Mouse (Mus musculus): Measurements from ENCODE around the gene Spata21. TPM values are rescaled to one million over a fixed set of nuclear protein-coding genes. Genes with fewer than 3 reads are reported as not detected.

Spata21 gene
- polyA plus RNA-seq, 1 experiment from 2014 or later: 0.46 TPM

DNA sequence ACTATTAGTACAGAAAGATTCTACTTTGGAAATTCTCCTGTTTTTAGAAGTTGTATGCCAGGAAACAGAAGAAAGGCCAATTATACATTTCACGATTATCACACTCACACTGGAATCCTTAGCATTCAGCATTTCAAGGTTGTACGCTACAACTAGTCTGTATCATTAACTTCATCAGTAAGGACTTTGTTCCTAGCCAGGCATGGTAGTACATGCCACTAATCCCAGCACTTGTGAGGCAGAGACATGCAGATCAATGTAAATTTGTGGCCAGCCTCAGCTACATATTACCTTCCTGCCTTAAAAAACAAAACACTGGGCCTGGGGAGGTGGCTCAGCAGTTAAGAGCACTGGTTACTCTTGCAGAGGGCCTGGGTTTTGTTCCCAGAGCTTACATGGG, 70.5 kb downstream of the Spata21 start:
- H3K9me3 ChIP-seq (ENCODE audit: control insufficient read depth, low read length): no peaks in the 10 kb centered on the region
- no peak overlapping the region for H3K27ac ChIP-seq (ENCODE audit: low read length)
- H3K9ac ChIP-seq (replicated peaks; ENCODE audit: low read depth, low read length): no peak overlapping the region
- no peak for ATAC-seq
- H3K4me2 ChIP-seq (ENCODE audit: low read length): no peak overlapping the region
- no peaks in the 10 kb centered on the region for H3K27me3 ChIP-seq (replicated peaks; ENCODE audit: control insufficient read depth, insufficient read depth, low read length)
- no peaks in the 10 kb centered on the region for H3K36me3 ChIP-seq (ENCODE audit: control insufficient read depth, insufficient read depth)
- 90% methylated on average over 2 of the region's 2 CpGs for WGBS
- no peak overlapping the region for H3K4me3 ChIP-seq (replicated peaks; ENCODE audit: low read length)
- peaks cover 4% of the 10 kb centered on the region; the same call in 1 of the 2 replicates for H3K4me1 ChIP-seq (replicated peaks; ENCODE audit: control insufficient read depth, insufficient read depth, low read length)

DNA sequence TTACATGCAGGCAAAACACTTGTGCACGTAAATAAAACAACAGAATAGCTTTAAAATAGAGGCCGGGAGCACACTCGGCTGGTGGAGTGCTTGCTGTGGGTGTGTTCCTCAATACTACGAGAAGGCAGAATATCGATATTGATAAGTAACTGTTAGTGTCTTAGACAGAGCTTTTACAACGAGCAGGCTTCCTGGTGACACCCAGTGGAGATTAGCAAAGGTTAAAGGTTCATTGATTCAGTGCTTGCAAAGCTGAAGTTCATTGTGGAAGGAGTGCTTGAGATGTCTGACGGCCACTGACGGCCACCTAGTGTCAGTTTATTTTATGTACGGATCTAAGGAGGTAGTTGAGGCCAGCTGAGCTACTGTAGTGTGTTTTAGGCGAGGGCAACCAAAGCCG, 71.0 kb downstream of the Spata21 start:
- no peak overlapping the region for H3K9ac ChIP-seq (replicated peaks; ENCODE audit: low read depth, low read length)
- 61% methylated on average over 11 of the region's 11 CpGs for WGBS
- H3K4me3 ChIP-seq (replicated peaks; ENCODE audit: low read length): no peak overlapping the region
- peaks cover 2% of the 10 kb centered on the region; the same call in 1 of the 2 replicates for H3K4me1 ChIP-seq (replicated peaks; ENCODE audit: control insufficient read depth, insufficient read depth, low read length)
- H3K27me3 ChIP-seq (replicated peaks; ENCODE audit: control insufficient read depth, insufficient read depth, low read length): no peaks in the 10 kb centered on the region
- no peak for ATAC-seq
- no peaks in the 10 kb centered on the region for H3K36me3 ChIP-seq (ENCODE audit: control insufficient read depth, insufficient read depth)
- no peaks in the 10 kb centered on the region for H3K9me3 ChIP-seq (ENCODE audit: control insufficient read depth, low read length)
- no peak overlapping the region for H3K4me2 ChIP-seq (ENCODE audit: low read length)
- no peak overlapping the region for H3K27ac ChIP-seq (ENCODE audit: low read length)

DNA sequence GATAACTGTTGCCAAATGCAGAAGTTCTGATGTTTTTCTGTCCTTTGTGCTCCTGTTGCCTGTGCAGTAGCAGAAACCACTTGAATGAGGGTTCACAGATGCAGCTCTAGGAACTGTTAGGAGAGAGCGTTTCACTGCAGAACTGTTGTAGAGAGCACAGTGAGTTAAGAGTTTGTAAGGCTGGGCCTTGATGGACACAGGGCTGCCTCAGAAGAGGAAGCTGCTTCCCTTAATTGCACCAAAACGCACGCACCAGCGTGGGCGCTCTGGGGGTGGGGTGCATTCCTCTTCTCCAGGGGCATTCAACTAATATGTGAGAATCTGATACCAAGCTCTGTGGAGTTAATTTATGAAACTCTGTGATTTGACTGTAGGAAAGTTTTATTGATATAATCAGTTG, 71.5 kb downstream of the Spata21 start:
- H3K9me3 ChIP-seq (ENCODE audit: control insufficient read depth, low read length): peaks cover 3% of the 10 kb centered on the region; the same call in 1 of the 2 replicates
- 73% methylated on average over 5 of the region's 5 CpGs for WGBS
- peaks cover 2% of the 10 kb centered on the region; the same call in 1 of the 2 replicates for H3K4me1 ChIP-seq (replicated peaks; ENCODE audit: control insufficient read depth, insufficient read depth, low read length)
- no peaks in the 10 kb centered on the region for H3K36me3 ChIP-seq (ENCODE audit: control insufficient read depth, insufficient read depth)
- no peak for ATAC-seq
- no peak overlapping the region for H3K4me2 ChIP-seq (ENCODE audit: low read length)
- H3K27ac ChIP-seq (ENCODE audit: low read length): no peak overlapping the region
- H3K9ac ChIP-seq (replicated peaks; ENCODE audit: low read depth, low read length): no peak overlapping the region
- no peak overlapping the region for H3K4me3 ChIP-seq (replicated peaks; ENCODE audit: low read length)
- no peaks in the 10 kb centered on the region for H3K27me3 ChIP-seq (replicated peaks; ENCODE audit: control insufficient read depth, insufficient read depth, low read length)

- H3K4me1 ChIP-seq (replicated peaks; ENCODE audit: control insufficient read depth, insufficient read depth, low read length): peaks cover 2% of the 10 kb centered on the region; the same call in 1 of the 2 replicates
- WGBS: 94% methylated on average over 4 of the region's 4 CpGs
These were observed 72.1 kb downstream of the Spata21 start for GRCm38 (mm10) chr4:141160193-141160592.

DNA sequence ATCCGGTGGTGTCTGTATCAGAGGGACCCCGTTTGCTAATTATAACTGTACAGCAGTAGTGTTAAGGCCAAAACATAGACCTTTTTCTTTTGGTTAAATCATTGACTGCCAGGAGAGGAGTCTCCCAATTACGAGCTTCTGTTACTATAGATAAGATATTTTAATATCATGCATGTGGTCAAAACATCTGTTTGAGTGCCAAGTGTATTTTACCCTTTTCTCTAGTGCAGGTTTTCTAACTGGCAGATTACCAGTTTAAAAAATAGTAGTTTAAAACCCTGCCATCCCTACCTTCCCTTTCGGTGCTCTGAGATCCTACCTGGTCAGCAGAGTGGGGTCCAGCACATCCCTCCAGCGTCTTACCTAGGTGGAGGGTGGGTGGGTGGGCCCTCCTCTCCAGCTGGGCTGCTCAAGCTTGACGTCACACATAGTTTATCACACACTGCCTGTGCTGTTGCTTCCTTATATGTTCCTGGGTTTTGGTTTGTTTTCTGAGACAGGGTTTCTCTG, 73.6 kb downstream of the Spata21 start:
- no peak for ATAC-seq
- H3K4me3 ChIP-seq (replicated peaks; ENCODE audit: low read length): no peak overlapping the region
- H3K27ac ChIP-seq (ENCODE audit: low read length): no peak overlapping the region
- peaks cover 6% of the 10 kb centered on the region for H3K9me3 ChIP-seq (ENCODE audit: control insufficient read depth, low read length)
- H3K27me3 ChIP-seq (replicated peaks; ENCODE audit: control insufficient read depth, insufficient read depth, low read length): no peaks in the 10 kb centered on the region
- H3K4me1 ChIP-seq (replicated peaks; ENCODE audit: control insufficient read depth, insufficient read depth, low read length): peaks cover 2% of the 10 kb centered on the region; the same call in 1 of the 2 replicates
- H3K9ac ChIP-seq (replicated peaks; ENCODE audit: low read depth, low read length): no peak overlapping the region
- no peaks in the 10 kb centered on the region for H3K36me3 ChIP-seq (ENCODE audit: control insufficient read depth, insufficient read depth)
- WGBS: 82% methylated on average over 6 of the region's 6 CpGs
- H3K4me2 ChIP-seq (ENCODE audit: low read length): no peak overlapping the region

More at GRCm38 (mm10) chr4:141160193-141160592, 72.1 kb downstream of the Spata21 start:
- Histone ChIP-seq H3K27ac (ENCODE audit: low read length) (no peak overlapping the region), H3K4me2 (ENCODE audit: low read length) (no peak overlapping the region), H3K27me3 (replicated peaks; ENCODE audit: control insufficient read depth, insufficient read depth, low read length) (no peaks in the 10 kb centered on the region), H3K9me3 (ENCODE audit: control insufficient read depth, low read length) (peaks cover 3% of the 10 kb centered on the region), H3K4me3 (replicated peaks; ENCODE audit: low read length) (no peak overlapping the region), H3K36me3 (ENCODE audit: control insufficient read depth, insufficient read depth) (no peaks in the 10 kb centered on the region), H3K9ac (replicated peaks; ENCODE audit: low read depth, low read length) (no peak overlapping the region)
- no peak for ATAC-seq

Other genes with a start within 250 kb of the Spata21 start
- not detected in 2 replicates for gene Padi1, start 242.6 kb upstream of the Spata21 start, polyA plus RNA-seq (2015; fragmentation: Nextera tagmentation; extraction: Ambion mirVana)
- gene Padi2, start 182.0 kb upstream of the Spata21 start, polyA plus RNA-seq (2015; fragmentation: Nextera tagmentation; extraction: Ambion mirVana): 0.88 and 1.0 TPM in 2 replicates
- 420 and 438 TPM in 2 replicates for gene Sdhb, start 127.1 kb upstream of the Spata21 start, polyA plus RNA-seq (2015; fragmentation: Nextera tagmentation; extraction: Ambion mirVana)
- 126 and 142 TPM in 2 replicates for gene Atp13a2, start 101.5 kb upstream of the Spata21 start, polyA plus RNA-seq (2015; fragmentation: Nextera tagmentation; extraction: Ambion mirVana)
- 190 and 202 TPM in 2 replicates for gene Mfap2, start 77.9 kb upstream of the Spata21 start, polyA plus RNA-seq (2015; fragmentation: Nextera tagmentation; extraction: Ambion mirVana)
- gene Crocc, start 27.8 kb upstream of the Spata21 start, polyA plus RNA-seq (2015; fragmentation: Nextera tagmentation; extraction: Ambion mirVana): 6.2 and 6.7 TPM in 2 replicates
- 56.6 and 57.8 TPM in 2 replicates for gene Necap2, start 10.0 kb upstream of the Spata21 start, polyA plus RNA-seq (2015; fragmentation: Nextera tagmentation; extraction: Ambion mirVana)
- gene Szrd1, start 51.4 kb downstream of the Spata21 start, polyA plus RNA-seq (2015; fragmentation: Nextera tagmentation; extraction: Ambion mirVana): 27.6 and 31.2 TPM in 2 replicates
- gene Fbxo42, start 59.6 kb downstream of the Spata21 start, polyA plus RNA-seq (2015; fragmentation: Nextera tagmentation; extraction: Ambion mirVana): 25.4 and 27.1 TPM in 2 replicates
- gene Rsg1, start 125.6 kb downstream of the Spata21 start, polyA plus RNA-seq (2015; fragmentation: Nextera tagmentation; extraction: Ambion mirVana): 8.3 and 11.0 TPM in 2 replicates
- 0.71 and 1.1 TPM in 2 replicates for gene Arhgef19, start 151.2 kb downstream of the Spata21 start, polyA plus RNA-seq (2015; fragmentation: Nextera tagmentation; extraction: Ambion mirVana)
- 0.92 and 1.5 TPM in 2 replicates for gene Epha2, start 212.9 kb downstream of the Spata21 start, polyA plus RNA-seq (2015; fragmentation: Nextera tagmentation; extraction: Ambion mirVana)